Mouse (Mus musculus): ENCODE data around the gene Prex1.

The Prex1 gene

GRCm38 (mm10) chr2:166636867-166637672 lies 76.6 kb downstream of the Prex1 start:
- no peak for DNase-seq (ENCODE audit: low spot score in 2 of 2)

DNA sequence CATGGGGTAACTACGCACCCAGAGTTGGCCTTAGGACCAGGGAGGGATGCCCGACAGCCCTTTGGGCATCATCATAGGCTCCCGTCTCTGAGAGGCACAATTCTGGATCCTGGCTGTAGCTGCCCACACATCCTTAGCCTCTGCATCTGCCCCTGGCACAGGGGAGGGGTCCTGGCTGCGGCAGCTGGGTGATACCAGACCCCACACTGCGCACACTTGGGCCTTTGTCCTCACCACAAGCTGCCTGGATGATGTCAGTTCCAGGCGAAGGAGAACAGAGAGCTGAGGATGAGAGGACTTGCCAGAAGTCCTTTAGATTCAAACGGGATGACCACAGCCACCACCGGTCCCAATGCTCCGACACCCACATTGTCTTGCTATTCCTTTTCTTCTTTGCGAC lies 78.1 kb downstream of the Prex1 start:
- no peak for DNase-seq (ENCODE audit: low spot score in 2 of 2)

DNA sequence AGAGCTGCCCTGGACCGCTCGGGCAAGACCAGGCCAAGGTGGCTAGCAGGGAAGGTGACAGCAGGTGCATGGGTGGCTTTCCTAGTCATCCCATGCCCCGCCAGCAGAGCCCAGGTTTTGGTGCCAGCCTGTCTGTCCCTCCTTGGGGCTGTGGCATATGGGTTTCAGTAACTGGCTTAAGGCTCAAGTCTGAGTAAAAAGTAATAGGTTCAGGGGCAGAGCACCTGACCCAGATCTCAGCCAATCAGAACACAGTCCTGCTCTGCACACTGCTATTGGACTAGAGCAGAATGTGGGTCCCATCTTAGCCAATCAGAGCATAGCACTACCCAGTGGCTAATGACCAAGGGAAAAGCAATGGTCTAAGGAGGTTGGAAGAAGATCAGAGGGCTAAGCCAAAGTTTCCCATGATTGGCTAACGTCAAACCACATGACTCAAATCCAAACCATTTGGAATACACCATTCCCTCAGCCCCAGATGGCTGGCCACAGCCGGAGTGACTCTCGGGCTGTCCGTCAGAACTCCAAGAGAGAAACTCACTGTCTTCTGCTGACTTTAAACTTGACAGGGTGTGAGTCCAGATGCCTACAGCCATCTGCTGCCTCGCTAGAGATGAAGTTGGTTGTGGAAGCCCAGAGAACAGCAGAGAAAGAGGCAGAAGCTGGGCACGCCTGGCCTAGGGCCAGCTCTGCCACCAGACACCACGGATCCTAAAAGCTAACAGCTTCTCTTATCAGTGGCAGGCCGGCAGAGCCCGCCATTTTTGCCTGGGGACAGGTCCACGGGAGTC lies 80.9 kb downstream of the Prex1 start:
- no peak for DNase-seq (ENCODE audit: low spot score in 2 of 2)

- no peak for DNase-seq (ENCODE audit: low spot score in 2 of 2)
Measured at GRCm38 (mm10) chr2:166631621-166632171, 81.9 kb downstream of the Prex1 start.

GRCm38 (mm10) chr2:166631189-166631588 lies 82.4 kb downstream of the Prex1 start:
- DNase-seq (ENCODE audit: low spot score in 2 of 2): no peak

DNA sequence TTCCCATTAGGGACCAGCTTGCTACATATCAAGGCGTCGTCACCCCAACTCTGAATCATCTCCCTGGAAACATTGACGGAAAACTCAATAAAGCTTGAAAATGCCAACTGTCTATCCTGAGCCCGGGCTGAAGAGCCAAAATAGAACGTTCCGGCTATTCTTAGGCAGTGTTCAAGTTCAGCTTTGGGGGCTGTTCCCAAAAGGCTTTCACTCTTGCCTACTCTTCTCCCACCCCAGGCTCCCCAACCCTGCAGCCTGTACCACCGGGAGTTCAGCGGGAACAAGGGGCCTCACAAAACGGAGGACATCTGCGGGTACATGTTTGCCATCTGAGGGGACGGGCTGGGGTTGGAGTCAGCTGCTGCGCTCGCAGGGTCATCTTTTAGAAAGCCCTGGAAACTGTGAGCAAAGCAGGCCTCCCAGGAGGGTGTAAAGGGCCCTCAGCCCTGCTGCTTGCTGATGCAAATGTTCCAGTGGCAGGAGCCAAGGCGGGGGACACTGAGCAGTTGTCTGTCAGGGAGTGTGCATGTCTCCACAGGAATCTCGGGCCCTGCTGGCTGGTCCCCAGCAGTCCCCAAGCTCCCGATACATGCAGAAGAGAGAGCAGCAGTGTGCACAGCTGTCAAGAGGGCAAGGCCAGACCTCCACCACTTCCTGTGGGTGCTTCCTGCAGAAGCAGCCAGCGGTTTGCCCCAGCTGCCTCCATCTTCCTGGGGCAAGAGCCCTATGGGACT lies 83.5 kb downstream of the Prex1 start:
- DNase-seq (ENCODE audit: low spot score in 2 of 2): peak; percentile 66 to 69

- peak in 1 of 2 experiments; percentile 57 for DNase-seq (ENCODE audit: low spot score in 2 of 2)
Measured at GRCm38 (mm10) chr2:166627578-166627977, 86.1 kb downstream of the Prex1 start.

DNA sequence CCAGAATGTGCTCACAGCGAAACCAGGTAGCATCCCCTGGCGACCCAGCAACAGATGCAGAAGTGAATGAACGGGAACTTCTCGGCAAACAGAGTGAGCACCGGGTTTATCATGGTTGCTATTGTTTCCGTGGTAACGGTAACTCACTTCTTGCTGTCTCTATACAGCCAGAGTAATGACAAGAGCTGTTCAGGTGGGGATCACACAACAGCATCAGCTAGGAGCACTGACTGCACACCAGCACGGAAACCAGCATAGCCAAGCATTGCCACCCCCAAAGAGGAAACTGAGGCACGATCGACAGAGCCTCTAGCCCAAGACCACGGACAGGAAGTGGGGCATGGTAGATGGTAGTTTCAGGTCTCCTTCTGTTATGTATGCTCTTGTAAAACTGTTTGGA lies 88.4 kb downstream of the Prex1 start:
- peak; percentile 62 to 69 for DNase-seq (ENCODE audit: low spot score in 2 of 2)

GRCm38 (mm10) chr2:166623081-166623567 lies 90.5 kb downstream of the Prex1 start:
- DNase-seq (ENCODE audit: low spot score in 2 of 2): no peak

DNA sequence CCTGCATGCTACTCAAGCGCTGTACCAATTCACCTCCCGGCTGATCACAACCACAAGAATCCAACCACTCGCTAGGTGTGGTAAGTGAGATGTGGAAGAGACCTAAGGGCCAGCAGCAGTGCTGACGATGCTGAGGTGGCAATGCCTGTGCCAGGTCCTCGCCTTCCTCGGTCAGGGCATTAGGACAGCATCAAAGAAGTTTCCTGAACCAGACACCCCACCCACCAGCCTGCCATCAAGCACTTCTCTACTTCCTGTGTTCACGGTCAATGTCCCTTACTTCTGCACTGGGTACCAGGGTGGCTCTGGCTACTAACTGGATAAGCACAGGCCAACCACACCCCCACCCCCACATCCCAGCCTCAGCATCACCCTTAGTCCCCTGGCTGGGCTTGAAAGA lies 91.0 kb downstream of the Prex1 start:
- peak; percentile 75 to 86 for DNase-seq (ENCODE audit: low spot score in 2 of 2)

- DNase-seq (ENCODE audit: low spot score in 2 of 2): no peak
Measured at GRCm38 (mm10) chr2:166622079-166622478, 91.6 kb downstream of the Prex1 start.

DNA sequence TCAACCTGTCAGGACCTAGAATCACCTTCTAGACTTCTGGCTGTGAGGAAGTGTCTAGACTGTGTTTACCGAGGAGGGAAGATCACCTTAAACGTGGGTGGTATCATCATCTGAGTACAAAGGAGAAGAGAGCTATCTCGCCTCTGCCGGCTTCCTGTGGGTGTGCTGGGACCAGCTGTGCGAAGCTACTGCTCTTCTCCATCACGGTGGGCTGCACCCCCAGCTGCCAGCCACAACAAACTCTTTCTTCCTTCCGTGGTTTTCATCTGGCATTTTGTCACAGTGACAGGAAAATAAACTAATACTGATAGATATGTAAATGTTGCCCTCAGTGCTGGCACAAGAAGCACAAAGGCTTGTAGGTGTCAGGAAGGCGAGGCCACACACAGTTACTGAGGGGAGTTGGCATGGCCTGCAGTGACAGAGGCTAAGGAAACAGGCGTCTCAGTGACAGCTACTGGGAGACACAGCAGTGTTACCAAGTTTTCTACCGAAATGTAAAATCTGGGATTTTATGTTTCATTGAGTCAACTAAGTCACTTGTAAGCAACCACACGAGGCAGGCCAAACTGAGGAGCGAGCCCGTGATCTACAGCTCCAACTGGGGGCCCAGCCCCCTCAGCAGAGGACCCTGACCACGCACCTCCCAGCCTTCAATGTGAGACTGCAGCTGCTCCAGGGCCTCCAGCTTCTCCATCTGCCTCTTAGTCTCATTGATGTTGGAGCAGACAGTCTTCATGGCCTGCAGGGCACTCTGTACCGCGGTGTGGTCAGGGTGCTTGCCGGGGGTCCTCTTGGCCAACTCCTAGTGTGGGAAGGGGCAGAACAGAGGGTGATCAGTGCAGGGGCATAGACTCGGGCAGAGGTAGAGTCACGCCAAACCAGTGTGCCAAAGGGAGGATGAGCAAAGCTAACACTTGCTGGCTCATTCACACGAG lies 92.8 kb downstream of the Prex1 start:
- peak; percentile 80 to 87 for DNase-seq (ENCODE audit: low spot score in 2 of 2)

GRCm38 (mm10) chr2:166619906-166620490 lies 93.6 kb downstream of the Prex1 start:
- DNase-seq (ENCODE audit: low spot score in 2 of 2): no peak

- peak in 1 of 2 experiments; percentile 50 for DNase-seq (ENCODE audit: low spot score in 2 of 2)
Measured at GRCm38 (mm10) chr2:166619270-166619669, 94.4 kb downstream of the Prex1 start.

DNA sequence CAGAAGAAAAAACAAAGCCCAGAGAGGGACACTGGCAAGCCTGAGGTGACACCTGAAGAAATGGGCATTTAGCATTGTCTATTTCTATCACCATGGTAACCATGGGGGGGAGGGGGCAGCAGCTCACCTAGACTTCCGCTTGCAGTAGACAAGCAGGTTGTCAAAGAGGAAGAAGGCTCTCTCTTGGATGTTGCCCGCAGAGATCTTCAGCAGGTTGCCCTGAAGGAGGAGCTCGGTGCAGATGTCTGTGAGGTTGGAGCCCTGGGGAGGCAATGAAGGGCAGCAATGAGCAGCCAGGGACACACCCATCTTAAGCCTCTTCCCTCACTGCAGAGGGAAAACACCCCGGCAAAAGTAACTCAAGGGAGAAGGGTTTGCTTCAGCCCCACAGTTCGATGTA lies 95.9 kb downstream of the Prex1 start:
- peak in 1 of 2 experiments; percentile 77 for DNase-seq (ENCODE audit: low spot score in 2 of 2)

DNA sequence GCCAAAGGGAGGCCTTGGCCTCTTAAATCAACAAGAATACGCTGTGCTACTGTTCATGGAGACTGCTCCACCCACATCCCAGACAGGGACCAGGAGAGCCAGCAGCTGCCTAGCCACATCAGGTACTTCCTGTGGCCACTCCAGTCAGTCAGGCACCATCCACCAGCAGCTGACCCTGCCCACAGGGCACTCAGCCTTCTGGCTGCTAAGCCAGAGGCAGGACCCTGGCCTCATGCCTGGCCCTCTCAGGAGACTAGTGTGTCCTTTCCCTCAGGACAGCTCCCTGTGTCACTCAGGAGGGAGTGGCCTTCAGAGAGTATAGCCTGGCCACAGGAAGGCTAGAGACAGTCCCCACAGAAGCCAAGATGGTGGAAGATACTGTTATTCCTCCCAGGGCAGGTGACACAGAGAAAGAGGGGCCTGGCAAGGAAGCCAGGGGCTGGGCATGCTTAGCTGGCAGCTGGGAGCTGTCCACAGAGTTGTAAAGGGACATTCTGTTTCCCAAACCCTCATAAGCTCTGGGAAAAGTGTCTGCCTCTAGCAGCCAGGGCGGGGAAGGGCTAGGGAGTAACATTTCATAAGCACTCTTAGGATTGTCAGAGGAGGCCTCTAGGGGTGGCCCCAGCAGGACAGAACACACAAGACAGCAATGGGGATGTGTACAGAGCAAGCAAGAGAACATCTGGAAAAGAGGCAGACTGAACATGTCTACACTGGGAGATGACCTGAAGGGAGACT lies 98.1 kb downstream of the Prex1 start:
- DNase-seq (ENCODE audit: low spot score in 2 of 2): no peak

GRCm38 (mm10) chr2:166610271-166610670 lies 103.4 kb downstream of the Prex1 start:
- DNase-seq (ENCODE audit: low spot score in 2 of 2): peak; percentile 76 to 91

GRCm38 (mm10) chr2:166608509-166608908 lies 105.1 kb downstream of the Prex1 start:
- no peak for DNase-seq (ENCODE audit: low spot score in 2 of 2)

DNA sequence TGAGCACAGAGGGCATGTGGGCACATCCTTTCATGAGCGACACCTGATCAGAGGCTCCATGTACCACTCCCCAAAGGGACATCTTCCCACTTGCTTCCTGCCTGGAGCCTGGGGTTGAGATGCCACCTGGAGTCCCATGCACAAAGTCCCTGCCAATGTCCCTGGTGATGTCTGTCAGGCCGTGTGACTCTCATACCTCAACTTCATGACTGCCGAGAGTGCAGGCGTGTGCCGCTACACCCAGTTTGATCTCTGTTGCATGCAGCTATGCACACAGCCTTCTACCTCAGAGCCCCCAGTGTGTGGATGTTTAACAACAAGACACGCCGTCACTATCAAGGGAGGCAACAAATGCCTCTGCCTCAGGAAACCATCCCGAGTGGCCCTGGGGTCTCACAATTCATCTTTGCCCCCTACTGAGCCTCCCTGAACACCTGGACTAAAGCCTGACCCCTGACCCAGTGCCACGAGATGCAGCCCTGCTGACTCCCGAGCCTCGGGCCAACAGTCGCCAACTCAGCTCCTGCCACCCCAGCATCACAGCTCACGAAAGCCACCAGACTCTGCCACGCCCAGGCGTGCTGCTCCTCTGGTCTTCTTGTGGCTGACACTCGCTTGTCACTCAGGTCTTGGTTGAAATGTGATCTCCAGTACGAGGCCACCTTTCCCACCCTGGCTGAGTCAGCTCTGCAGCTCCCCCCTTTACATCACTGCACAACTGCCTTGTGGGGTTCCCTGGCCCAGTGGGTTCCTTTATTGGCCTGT lies 107.0 kb downstream of the Prex1 start:
- peak; percentile 67 to 83 for DNase-seq (ENCODE audit: low spot score in 2 of 2)
